Mouse (Mus musculus) midbrain, embryonic 10.5 days (tissue): ENCODE data around the gene Bcap31. TPM values are rescaled to one million over a fixed set of nuclear protein-coding genes. Genes with fewer than 3 reads are reported as not detected.
A peak's percentile ranks its signal among the peaks of the same experiment; 100 is the strongest.

Experiments
- DNase-seq: peaks from one replicate; pipeline ENCODE4 v3.0.0-alpha.2; 2017; ENCODE audit warnings: low spot score
- H3K27ac ChIP-seq: fragments of 300-500 bp; sonication (generic); replicated peaks from 2 replicates; pipeline ENCODE4 v1.5.1; 2016; ENCODE audit warnings: mild to moderate bottlenecking
- H3K27me3 ChIP-seq: fragments of 300-500 bp; sonication (generic); 2 replicates; pipeline ENCODE4 v1.6.1; 2016; ENCODE audit warnings: low read depth, mild to moderate bottlenecking; ENCODE audit not compliant: poor library complexity, severe bottlenecking
- H3K36me3 ChIP-seq: fragments of 300-500 bp; sonication (generic); 2 replicates; pipeline ENCODE4 v1.6.1; 2016; ENCODE audit warnings: mild to moderate bottlenecking, moderate library complexity
- H3K4me1 ChIP-seq: fragments of 300-500 bp; sonication (generic); 2 replicates; pipeline ENCODE4 v1.6.1; 2016
- H3K4me3 ChIP-seq: fragments of 300-500 bp; sonication (generic); 2 replicates; pipeline ENCODE4 v1.5.1; 2016; ENCODE audit warnings: mild to moderate bottlenecking, moderate library complexity
- H3K9me3 ChIP-seq: fragments of 300-500 bp; sonication (generic); replicated peaks from 2 replicates; pipeline ENCODE4 v1.6.1; 2016; ENCODE audit warnings: mild to moderate bottlenecking
- WGBS: fragments of 180-500 bp; shearing (Covaris S2); methylation state at CpG from one replicate; pipeline ENCODE4 v1.1.7; 2016; 5-methylcytosine and 5-hydroxymethylcytosine counted together
- polyA plus RNA-seq: library from polyadenylated mRNA; unstranded; fragments of >200 nt; fragmentation: Nextera tagmentation; extraction: Ambion mirVana; gene quantifications from 2 replicates; pipeline ENCODE4 v1.2.1, GENCODE M21; 2016

Gene Bcap31
- polyA plus RNA-seq, 1 experiment from 2014 or later, result 157 TPM

- Histone ChIP-seq H3K4me1 (peaks cover 37% of the 10 kb centered on the region), H3K9me3 (0 out of 2 replicates have a peak, but pooled peaks cover 3% of the 10 kb centered on the region), H3K4me3 (0 out of 2 replicates have a peak overlapping the region, but pooled peaks have one; percentile 2), H3K27me3 (peaks cover 13% of the 10 kb centered on the region), H3K27ac (no peak overlapping the region), H3K36me3 (peaks cover 11% of the 10 kb centered on the region)
- 63% methylated on average over 3 of the region's 3 CpGs for WGBS
- no peak for DNase-seq
Measured at GRCm38 (mm10) chrX:73718271-73718670, 2.3 kb upstream of the Bcap31 start.

GRCm38 (mm10) chrX:73717667-73718066 is 1.7 kb upstream of the Bcap31 start:
- H3K27me3 ChIP-seq, result peaks cover 13% of the 10 kb centered on the region
- H3K27ac ChIP-seq, result no peak overlapping the region
- H3K4me3 ChIP-seq, result peak overlapping the region; percentile 62
- 79% methylated on average over 11 of the region's 11 CpGs for WGBS
- DNase-seq, result no peak
- peaks cover 13% of the 10 kb centered on the region for H3K36me3 ChIP-seq
- H3K9me3 ChIP-seq, result 0 out of 2 replicates have a peak, but pooled peaks cover 3% of the 10 kb centered on the region
- H3K4me1 ChIP-seq, result peaks cover 37% of the 10 kb centered on the region

- Histone ChIP-seq H3K27me3 (peaks cover 13% of the 10 kb centered on the region), H3K4me3 (peak overlapping the region; percentile 62), H3K27ac (peak overlapping the region; percentile 86), H3K9me3 (0 out of 2 replicates have a peak, but pooled peaks cover 3% of the 10 kb centered on the region), H3K36me3 (peaks cover 20% of the 10 kb centered on the region), H3K4me1 (peaks cover 37% of the 10 kb centered on the region)
- WGBS, result 34% methylated on average over 30 of the region's 30 CpGs
- no peak for DNase-seq
Measured at GRCm38 (mm10) chrX:73716709-73717545, 952 bp upstream of the Bcap31 start.

- 26% methylated on average over 21 of the region's 21 CpGs for WGBS
- Histone ChIP-seq H3K4me1 (peaks cover 37% of the 10 kb centered on the region), H3K36me3 (peaks cover 31% of the 10 kb centered on the region), H3K27me3 (peaks cover 10% of the 10 kb centered on the region), H3K9me3 (0 out of 2 replicates have a peak, but pooled peaks cover 3% of the 10 kb centered on the region), H3K27ac (peak overlapping the region; percentile 86), H3K4me3 (peak overlapping the region; percentile 62)
- peak; percentile 13 for DNase-seq
Measured at GRCm38 (mm10) chrX:73715476-73716108, 383 bp downstream of the Bcap31 start.

GRCm38 (mm10) chrX:73700472-73700871 is 15.5 kb downstream of the Bcap31 start:
- Histone ChIP-seq H3K27ac (no peak overlapping the region), H3K36me3 (peaks cover 65% of the 10 kb centered on the region), H3K4me3 (no peak overlapping the region), H3K9me3 (no peaks in the 10 kb centered on the region), H3K4me1 (no peaks in the 10 kb centered on the region), H3K27me3 (no peaks in the 10 kb centered on the region)
- no peak for DNase-seq
- WGBS, result 90% methylated on average over 1 of the region's 1 CpGs

- peaks cover 57% of the 10 kb centered on the region for H3K36me3 ChIP-seq
- H3K27ac ChIP-seq, result no peak overlapping the region
- H3K4me3 ChIP-seq, result no peak overlapping the region
- no peaks in the 10 kb centered on the region; the same call in 1 of the 2 replicates for H3K27me3 ChIP-seq
- WGBS, result 77% methylated on average over 5 of the region's 5 CpGs
- no peaks in the 10 kb centered on the region for H3K4me1 ChIP-seq
- H3K9me3 ChIP-seq, result no peaks in the 10 kb centered on the region
- peak; percentile 21 for DNase-seq
Measured at GRCm38 (mm10) chrX:73690917-73691629, 24.9 kb downstream of the Bcap31 start.

GRCm38 (mm10) chrX:73685629-73686028 is 30.3 kb downstream of the Bcap31 start:
- peaks cover 88% of the 10 kb centered on the region for H3K36me3 ChIP-seq
- 91% methylated on average over 3 of the region's 3 CpGs for WGBS

GRCm38 (mm10) chrX:73684978-73685377 is 31.0 kb downstream of the Bcap31 start:
- DNase-seq, result no peak
- Histone ChIP-seq H3K4me1 (no peaks in the 10 kb centered on the region), H3K9me3 (no peaks in the 10 kb centered on the region), H3K4me3 (no peak overlapping the region), H3K27me3 (no peaks in the 10 kb centered on the region; the same call in 1 of the 2 replicates), H3K36me3 (peaks cover 92% of the 10 kb centered on the region), H3K27ac (no peak overlapping the region)

More at GRCm38 (mm10) chrX:73685629-73686028, 30.3 kb downstream of the Bcap31 start:
- H3K9me3 ChIP-seq, result no peaks in the 10 kb centered on the region
- no peak for DNase-seq
- H3K27me3 ChIP-seq, result no peaks in the 10 kb centered on the region; the same call in 1 of the 2 replicates
- H3K4me1 ChIP-seq, result no peaks in the 10 kb centered on the region
- H3K4me3 ChIP-seq, result no peak overlapping the region
- no peak overlapping the region for H3K27ac ChIP-seq

GRCm38 (mm10) chrX:73684156-73684555 is 31.8 kb downstream of the Bcap31 start:
- Histone ChIP-seq H3K27ac (no peak overlapping the region), H3K9me3 (no peaks in the 10 kb centered on the region), H3K27me3 (no peaks in the 10 kb centered on the region), H3K4me3 (no peak overlapping the region), H3K4me1 (no peaks in the 10 kb centered on the region), H3K36me3 (peaks cover 93% of the 10 kb centered on the region)
- 88% methylated on average over 2 of the region's 2 CpGs for WGBS
- DNase-seq, result no peak

- Histone ChIP-seq H3K4me1 (peaks cover 26% of the 10 kb centered on the region), H3K9me3 (0 out of 2 replicates have a peak, but pooled peaks cover 6% of the 10 kb centered on the region), H3K27me3 (peaks cover 31% of the 10 kb centered on the region; the same call in 1 of the 2 replicates), H3K27ac (no peak overlapping the region), H3K4me3 (no peak overlapping the region), H3K36me3 (peaks cover 56% of the 10 kb centered on the region)
- DNase-seq, result no peak
- 96% methylated on average over 4 of the region's 4 CpGs for WGBS
Measured at GRCm38 (mm10) chrX:73676668-73677067, 39.3 kb downstream of the Bcap31 start.

- 85% methylated on average over 2 of the region's 2 CpGs for WGBS
Measured at GRCm38 (mm10) chrX:73675231-73675630, 40.7 kb downstream of the Bcap31 start.

GRCm38 (mm10) chrX:73673968-73674661 is 41.9 kb downstream of the Bcap31 start:
- Histone ChIP-seq H3K4me1 (peaks cover 26% of the 10 kb centered on the region), H3K36me3 (peaks cover 31% of the 10 kb centered on the region), H3K27ac (peak overlapping the region; percentile 87), H3K9me3 (0 out of 2 replicates have a peak, but pooled peaks cover 6% of the 10 kb centered on the region), H3K4me3 (peak overlapping the region; percentile 68), H3K27me3 (peaks cover 31% of the 10 kb centered on the region; the same call in 1 of the 2 replicates)
- peak; percentile 26 for DNase-seq
- WGBS, result 26% methylated on average over 20 of the region's 20 CpGs

More at GRCm38 (mm10) chrX:73675231-73675630, 40.7 kb downstream of the Bcap31 start:
- peaks cover 42% of the 10 kb centered on the region for H3K36me3 ChIP-seq
- DNase-seq, result no peak
- peaks cover 26% of the 10 kb centered on the region for H3K4me1 ChIP-seq
- H3K27ac ChIP-seq, result no peak overlapping the region
- 0 out of 2 replicates have a peak overlapping the region, but pooled peaks have one; percentile 68 for H3K4me3 ChIP-seq
- H3K27me3 ChIP-seq, result peaks cover 31% of the 10 kb centered on the region; the same call in 1 of the 2 replicates
- 0 out of 2 replicates have a peak, but pooled peaks cover 6% of the 10 kb centered on the region for H3K9me3 ChIP-seq
